ENCODE assay signal across 19 mouse cellular contexts in genomic region chr8:66690402-66690801, GRCm38 (mm10). TPM values are rescaled to one million over a fixed set of nuclear protein-coding genes. Genes with fewer than 3 reads are reported as not detected.
"Had no signal": no experiment of that assay in that cellular context is flagged by ENCODE, and none has a peak within 500 bp of the region (broad histone marks: within the 10 kb centered on the region; RNA-seq: fewer than 3 reads in every experiment).

No protein-coding gene starts in this region.

- H3K9ac ChIP-seq: limb, embryonic 15.5 days; liver, embryonic 12.5 days; liver, embryonic 14.5 days; lung, embryonic 14.5 days; midbrain, embryonic 12.5 days; stomach, embryonic 15.5 days had no signal

- H3K36me3 ChIP-seq: limb, embryonic 15.5 days; liver, embryonic 12.5 days; midbrain, embryonic 12.5 days; stomach, embryonic 15.5 days had no signal

- H3K4me3 ChIP-seq: limb, embryonic 15.5 days; liver, embryonic 12.5 days; midbrain, embryonic 12.5 days; myocyte; stomach, embryonic 15.5 days had no signal

- H3K4me1 ChIP-seq: liver, embryonic 12.5 days; stomach, embryonic 15.5 days had no signal

- ATAC-seq: liver, embryonic 12.5 days had no signal

- H3K9me3 ChIP-seq: limb, embryonic 15.5 days; liver, embryonic 12.5 days; midbrain, embryonic 12.5 days; stomach, embryonic 15.5 days had no signal

- H3K27ac ChIP-seq: limb, embryonic 15.5 days; liver, embryonic 12.5 days; liver, embryonic 14.5 days; midbrain, embryonic 12.5 days; stomach, embryonic 15.5 days; stomach, postnatal 0 days had no signal

- DNase-seq: lung, adult 18-20 months; lung, embryonic 14.5 days; lung, postnatal 10 days; lung, postnatal 4 days; right cerebral cortex, postnatal 14 days; thymus, adult 2 months; thymus, postnatal 25 days; thymus, postnatal 4 days had no signal

- H3K4me2 ChIP-seq: limb, embryonic 15.5 days; liver, embryonic 12.5 days; lung, embryonic 14.5 days; midbrain, embryonic 12.5 days; stomach, embryonic 15.5 days had no signal

RNA-seq across cellular contexts. Expression of gene Npy5r, which starts 2.5 kb away (rescaled TPM):
- polyA plus RNA-seq: liver, adult 2 months; liver, embryonic 12.5 days; liver, embryonic 14.5 days; liver, embryonic 16.5 days; myocyte; spleen, adult 2 months; stomach, embryonic 15.5 days; testis, adult 2 months; thymus, adult 2 months had no signal

RNA-seq across cellular contexts. Expression of gene Npy1r, which starts 6.6 kb away (rescaled TPM):
- polyA plus RNA-seq: liver, adult 2 months; myocyte had no signal
